Mouse (Mus musculus): Measurements from ENCODE around the gene Setd6.

Setd6 gene

DNA sequence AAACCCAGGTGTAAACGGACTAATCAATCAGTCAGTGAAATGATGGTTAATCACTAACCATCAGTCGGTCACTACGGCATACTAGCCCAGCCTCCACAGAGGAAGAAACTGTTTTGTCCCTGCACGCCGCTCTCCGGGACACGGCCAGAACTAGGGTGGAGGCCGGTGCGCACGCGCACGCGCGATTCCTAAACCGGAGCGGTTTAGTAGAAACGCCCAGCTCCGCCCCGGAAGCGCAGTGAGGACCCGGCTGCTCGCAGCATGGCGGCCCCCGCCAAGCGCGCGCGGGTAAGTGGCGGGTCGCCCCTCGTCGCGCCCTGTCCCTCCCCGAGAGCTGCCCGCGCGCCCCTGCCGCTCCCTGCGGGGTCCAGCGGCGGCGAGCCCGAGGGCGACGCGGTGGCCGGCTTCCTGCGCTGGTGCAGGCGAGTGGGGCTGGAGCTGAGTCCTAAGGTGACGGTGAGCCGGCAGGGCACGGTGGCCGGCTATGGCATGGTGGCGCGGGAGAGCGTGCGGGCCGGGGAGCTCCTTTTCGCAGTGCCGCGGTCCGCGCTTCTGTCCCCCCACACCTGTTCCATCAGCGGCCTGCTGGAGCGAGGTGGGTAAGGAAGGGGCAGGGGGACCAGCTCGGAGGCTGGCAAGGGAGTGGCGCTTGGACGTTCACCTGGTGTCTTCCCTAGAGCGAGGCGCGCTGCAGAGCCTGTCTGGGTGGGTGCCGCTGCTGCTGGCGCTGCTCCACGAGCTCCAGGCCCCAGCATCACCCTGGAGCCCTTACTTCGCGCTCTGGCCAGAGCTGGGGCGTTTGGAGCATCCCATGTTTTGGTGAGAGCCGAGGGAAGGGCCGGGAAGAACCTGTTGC is at the start of gene Setd6:
Gene Setd6, plus strand, starts transcription at position 206 of the 856 bp plus-strand sequence.
- in situ Hi-C loops (cut with MboI, MseI): no loop called here

DNA sequence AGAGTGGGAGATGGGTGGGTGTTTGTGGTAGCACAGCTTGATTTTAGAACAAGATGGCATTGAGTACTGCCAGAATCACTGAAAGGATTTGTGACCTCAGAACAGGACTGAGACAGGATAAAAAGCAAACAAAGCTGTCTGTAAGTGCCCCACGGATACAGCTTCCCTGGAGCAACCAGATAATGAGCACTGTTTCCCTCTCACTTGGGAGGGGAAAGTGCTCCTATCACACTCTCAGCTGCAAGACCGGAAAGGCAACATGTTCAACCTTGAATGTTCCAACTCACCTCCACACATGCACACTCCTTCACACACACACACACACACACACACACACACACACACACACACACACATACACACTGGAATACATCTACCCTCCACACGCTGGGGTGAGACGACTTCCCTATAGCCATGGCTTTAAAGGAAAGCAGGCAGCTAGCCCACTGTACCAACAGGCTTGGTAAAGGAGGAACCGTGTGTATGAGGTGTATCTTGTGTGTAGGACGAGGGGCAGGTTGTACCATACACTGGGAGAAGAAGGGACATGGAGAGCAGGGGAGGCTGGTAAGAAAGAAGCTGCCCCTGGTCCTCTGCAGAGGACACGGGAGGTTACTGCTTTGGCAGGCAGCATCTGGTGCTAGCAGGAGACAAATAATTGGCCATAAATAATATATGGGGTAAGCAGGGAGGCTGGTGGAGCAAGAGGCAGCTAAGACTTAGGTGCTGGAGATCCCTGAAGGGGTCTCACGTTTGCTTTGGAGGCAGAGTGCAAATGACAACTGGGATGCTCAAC is 47.3 kb upstream of the Setd6 start:
- in situ Hi-C loops (cut with MboI, MseI): no loop called here

DNA sequence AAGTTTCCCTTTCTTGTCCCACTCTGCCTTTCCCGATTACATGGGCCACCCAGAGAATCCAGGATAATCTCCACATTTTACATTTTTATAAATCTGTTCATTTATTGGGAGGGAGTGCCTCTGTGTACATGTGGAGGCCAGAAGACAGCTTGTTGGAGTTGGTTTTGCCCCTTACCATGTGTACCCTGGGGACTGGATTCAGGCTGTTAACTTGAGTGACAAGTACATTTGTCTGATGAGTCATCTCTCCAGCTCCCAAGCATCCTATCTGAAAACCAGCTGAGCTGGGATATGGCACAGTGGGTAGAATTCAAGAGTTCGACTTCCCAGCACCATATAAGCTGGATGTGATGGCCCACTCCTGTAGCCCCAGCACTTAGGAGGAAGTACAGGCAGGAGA is 45.7 kb upstream of the Setd6 start:
- in situ Hi-C loops (cut with MboI, MseI): loop anchor here in 1 of 2 experiments (10.0 kb wide), 1 partner anchor 1535 kb away; no protein-coding TSS in a partner anchor

DNA sequence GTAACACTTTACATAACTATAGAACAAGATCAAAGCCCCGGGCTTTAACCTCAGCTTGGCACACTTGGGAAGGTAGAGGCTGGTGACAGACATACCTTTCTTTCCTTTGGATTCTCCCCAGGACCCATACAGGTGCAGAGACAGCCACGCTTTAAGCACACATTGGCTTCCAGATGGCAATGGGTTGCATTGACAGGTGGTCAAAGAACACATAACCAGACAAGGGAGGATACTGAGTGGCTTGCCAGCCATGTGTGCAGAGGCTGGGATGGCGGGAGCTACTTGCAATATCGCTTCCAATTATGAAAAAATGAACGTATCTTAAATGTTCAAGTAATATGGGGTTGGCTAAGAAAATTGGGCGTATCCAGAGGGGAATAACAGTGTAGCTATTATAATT is 43.8 kb upstream of the Setd6 start:
- in situ Hi-C loops (cut with MboI, MseI): loop anchor here in 1 of 2 experiments (10.0 kb wide), 1 partner anchor 1533 kb away; no protein-coding TSS in a partner anchor

DNA sequence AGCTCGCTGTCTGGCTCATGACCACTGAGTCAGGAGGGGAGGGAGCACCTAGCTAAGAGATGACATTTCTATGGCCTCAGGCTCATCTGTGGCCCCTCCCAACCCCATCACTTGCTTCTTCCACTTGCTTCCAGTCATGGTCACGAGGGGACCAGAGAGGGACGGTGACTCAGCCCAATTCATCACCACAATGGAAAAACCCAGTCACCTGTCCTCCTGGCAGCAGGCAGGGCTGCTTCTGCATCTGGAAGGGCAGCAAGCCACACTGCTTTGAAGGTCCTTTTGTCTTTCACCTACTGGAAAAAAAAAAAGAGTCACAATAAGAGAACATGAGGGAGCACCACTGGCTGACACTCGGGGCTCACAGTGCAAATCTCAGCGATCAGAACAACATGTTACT is 42.9 kb upstream of the Setd6 start:
- in situ Hi-C loops (cut with MboI, MseI): loop anchor here in 1 of 2 experiments (10.0 kb wide), 1 partner anchor 1532 kb away; no protein-coding TSS in a partner anchor

DNA sequence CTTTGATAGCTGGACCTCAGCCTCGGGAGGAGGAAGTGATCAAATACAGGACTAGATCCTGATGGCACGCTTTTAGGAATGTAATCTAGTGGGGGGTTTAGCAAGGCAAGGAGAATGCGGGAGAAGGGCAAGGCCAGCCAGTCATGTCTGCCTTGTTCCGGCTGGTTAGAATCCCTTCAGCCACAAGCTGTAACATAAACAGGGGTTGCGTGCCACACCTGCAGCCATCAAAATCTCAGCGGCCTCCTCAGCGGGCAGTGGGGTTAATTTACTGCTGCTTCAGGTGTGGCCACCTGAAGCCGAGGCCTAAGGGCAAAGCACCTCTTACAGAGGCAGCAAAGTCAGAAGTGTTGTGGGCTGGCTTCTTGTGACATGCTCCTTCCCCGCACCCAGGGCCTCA is 39.0 kb upstream of the Setd6 start, which contains the start of gene Ndrg4:
Gene Ndrg4, plus strand, starts transcription at position 350 of the 400 bp plus-strand sequence.
- in situ Hi-C loops (cut with MboI, MseI): loop anchor here in 1 of 2 experiments (10.0 kb wide), 1 partner anchor 1528 kb away; no protein-coding TSS in a partner anchor

DNA sequence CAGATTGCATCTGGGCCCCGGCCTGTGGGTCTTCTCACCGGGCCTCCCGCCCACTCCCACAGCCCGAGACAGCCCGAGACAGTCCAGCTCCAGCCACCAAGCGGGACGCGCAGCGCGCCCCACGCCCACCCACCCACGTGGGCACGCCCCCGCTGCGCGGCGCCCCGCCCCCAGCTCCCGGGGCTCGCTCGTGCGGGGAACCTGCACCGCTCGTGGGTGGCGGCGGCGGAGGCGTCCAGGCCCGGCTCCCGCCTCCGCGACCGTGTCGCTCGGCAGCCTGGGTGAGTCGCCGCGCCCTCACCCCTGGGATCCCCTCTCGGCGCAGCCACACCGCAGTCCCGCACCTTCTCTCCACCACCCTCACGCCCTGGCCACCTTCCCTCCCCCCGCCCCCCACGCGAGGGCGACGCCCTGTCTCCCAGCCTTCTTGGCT is 38.1 kb upstream of the Setd6 start:
- in situ Hi-C loops (cut with MboI, MseI): loop anchor here in 1 of 2 experiments (10.0 kb wide), 1 partner anchor 1527 kb away; no protein-coding TSS in a partner anchor

DNA sequence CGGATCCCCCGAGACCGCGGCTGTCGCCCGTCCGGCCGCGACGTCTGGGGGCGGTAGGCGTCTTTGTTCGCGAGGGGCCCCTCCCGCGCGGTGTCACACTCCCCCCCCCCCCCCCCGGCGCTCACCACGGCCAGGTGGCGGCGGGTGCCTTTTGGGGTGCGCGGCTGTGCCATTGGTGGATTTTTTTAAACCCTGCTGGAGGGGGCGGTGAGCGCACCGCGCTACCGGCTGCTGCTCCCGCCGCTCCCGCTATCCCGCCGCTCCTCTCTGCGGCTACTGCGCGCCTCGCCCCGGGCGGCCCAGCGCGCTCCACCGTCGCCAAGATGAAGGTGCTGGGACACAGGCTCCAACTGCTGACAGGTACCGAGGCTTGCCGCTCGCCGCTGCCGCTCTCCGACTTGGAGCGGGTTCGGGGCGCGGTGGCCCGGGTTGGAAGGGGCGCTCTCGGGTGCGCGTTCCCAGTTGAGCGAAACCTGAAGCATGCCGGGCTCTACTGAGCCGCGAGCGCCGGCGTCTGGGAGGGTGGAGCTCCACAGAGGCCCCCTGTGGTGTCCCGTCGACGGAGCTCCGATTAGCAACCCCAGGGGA is 37.6 kb upstream of the Setd6 start:
- in situ Hi-C loops (cut with MboI, MseI): loop anchor here in 1 of 2 experiments (10.0 kb wide), 1 partner anchor 1527 kb away; no protein-coding TSS in a partner anchor

DNA sequence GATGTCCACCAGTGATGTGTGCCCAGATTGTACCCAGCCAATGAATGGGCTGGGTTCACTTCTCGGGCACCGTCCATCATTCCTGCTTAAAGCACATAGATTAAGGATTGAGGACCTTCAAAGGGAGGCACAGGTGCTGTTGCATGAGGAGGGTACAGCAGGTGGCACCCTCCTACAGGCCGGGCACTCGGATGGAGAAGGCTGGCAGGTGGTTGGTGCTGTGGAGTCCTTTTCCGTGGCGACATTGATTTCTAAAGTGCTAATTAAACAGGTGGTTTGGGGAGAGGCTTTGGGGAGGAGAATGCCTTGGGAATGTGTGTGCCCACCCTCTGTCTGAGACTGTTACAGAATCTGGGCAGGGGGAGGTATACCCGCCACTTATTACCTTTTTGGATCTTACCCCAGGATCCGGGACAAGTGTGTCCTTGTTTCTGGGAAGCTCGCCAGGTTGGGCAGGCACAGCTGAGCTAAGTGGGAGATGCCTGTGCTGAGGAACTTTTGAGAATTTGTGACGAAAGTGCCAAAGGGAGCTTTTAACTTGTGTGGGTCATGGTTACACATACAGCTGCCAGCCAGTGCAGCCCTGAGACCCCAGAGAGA is 27.5 kb upstream of the Setd6 start:
- in situ Hi-C loops (cut with MboI, MseI): loop anchor here in 1 of 2 experiments (10.0 kb wide), 2 partner anchors 63 to 717 kb away; no protein-coding TSS in a partner anchor

DNA sequence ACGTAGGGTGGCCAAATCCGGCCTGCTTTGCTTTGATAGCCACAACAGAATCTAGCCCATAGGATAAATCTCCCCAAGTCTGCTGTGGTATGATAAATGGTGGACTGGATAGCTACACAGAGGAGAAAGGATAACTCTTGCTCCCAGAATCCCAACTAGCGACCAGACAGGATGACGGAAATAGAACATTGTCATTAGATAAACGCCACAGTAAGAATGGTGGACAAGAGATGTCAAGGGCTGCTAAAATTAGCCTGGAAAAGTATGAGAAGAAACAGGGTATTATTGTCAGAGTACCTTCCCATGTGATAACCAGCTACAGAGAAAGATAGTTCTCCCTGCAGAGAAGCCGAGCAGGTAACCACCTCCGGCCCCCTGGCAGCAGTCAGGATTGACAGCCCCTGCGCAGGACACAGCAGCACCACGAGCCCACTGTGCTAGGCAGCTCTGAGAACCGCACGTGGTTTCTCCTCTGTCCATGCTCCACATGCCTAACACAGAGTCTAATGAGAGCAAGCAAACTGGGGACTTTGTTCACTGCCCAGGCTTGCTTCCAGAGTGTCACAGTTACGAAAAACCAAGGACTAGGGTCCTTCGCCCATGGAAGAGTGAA is 24.6 kb upstream of the Setd6 start:
- in situ Hi-C loops (cut with MboI, MseI): no loop called here

DNA sequence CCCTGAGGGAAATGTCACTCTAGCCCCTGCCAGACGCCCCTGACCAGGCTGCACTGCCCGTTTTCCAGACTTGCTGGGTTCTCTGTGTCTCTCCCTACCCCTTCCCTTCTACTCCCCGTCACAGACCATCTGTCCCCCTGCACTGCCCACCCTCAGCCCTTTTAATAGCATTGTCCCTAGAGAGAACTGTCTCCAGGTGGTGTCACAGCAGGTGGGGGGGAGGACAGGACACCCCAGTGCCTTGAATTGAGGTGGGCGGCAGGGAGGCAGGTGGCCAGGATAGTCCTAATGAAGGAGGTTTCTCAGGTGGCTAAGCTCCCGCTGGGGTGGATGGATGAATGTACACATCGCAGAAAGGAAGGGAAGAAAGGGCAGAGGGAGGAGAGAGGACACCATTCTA is 21.1 kb upstream of the Setd6 start:
- in situ Hi-C loops (cut with MboI, MseI): loop anchor here (5.0 kb wide), 1 partner anchor 92 kb away; no protein-coding TSS in a partner anchor

DNA sequence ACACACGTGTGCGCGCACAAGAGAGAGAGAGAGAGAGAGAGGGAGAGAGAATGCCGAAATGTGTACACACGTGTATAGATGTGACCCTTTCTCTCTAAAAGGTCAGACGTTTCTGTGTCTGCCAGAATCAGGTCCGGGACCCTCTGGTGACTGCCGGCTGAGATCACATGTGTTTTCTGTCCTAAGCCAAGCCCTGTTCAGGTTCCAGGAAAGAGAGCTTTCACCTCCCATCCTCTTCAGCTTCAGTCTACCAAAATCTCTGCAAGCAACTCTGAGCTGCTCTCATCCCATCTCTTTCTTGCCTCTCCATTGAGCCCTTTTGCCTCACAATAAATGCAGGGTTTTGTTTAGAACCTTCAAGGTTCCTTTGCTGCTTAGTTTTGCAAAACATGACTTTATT is 19.0 kb upstream of the Setd6 start:
- in situ Hi-C loops (cut with MboI, MseI): loop anchor here (5.0 kb wide), 1 partner anchor 94 kb away; no protein-coding TSS in a partner anchor

DNA sequence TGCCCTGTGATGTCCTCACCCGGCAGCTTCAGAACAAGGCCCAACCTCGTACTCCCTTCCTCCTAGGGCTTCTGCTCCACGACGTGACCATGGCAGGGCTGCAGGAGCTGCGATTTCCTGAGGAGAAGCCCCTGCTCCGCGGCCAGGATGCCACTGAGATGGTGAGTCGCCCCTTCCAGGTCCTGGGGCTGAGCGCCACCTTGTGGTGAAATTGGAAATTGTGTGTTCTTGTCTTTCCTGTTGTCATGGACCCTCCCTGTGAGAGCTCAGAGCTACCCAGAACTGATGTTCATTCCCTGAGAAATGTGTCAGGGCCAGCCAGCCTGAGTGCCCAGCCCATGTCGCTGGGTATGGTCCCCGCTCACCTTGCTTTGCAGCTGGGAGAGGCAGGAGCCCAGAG is 18.6 kb upstream of the Setd6 start:
- in situ Hi-C loops (cut with MboI, MseI): loop anchor here (5.0 kb wide), 1 partner anchor 95 kb away; no protein-coding TSS in a partner anchor

DNA sequence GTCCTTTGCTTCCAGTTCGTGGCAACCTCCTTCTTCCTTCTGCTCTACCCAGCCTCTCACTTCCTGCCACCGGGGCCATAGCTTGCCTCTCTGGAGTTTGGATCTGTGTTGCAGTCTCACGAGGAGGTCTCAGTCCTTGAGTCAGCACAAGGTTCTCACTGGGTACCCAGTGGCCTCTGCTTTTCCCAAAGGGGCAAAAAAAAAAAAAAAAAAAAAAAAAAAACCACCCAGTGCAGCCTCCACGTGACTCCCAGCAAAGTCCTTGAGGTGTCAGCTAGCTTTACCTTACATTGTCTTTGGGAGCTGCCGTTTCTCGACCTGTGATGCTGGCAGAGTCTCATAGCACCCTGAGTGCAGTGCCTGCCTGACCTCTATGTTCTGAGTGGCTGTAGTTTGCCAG is 17.5 kb upstream of the Setd6 start:
- in situ Hi-C loops (cut with MboI, MseI): loop anchor here (5.0 kb wide), 1 partner anchor 96 kb away; no protein-coding TSS in a partner anchor

DNA sequence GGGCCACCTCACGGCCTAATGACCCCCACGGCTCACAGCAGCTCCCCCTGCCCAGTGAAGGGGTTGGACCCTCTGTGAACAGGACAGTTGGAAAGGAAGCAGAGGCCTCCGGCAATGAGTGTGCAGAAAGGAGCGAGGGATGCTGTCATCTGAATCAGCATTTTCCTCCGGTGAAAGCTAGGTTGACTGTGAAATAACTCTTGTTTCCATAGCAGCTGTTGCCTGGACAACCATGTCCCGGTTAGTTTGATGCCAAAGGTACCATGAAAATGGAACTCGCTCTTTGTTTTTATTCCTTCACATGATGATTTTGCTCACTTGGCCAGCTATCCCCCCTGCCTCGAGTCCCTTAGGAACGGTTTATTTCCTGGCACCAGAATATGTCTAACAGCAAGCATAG is 15.4 kb upstream of the Setd6 start:
- in situ Hi-C loops (cut with MboI, MseI): loop anchor here in 1 of 2 experiments (5.0 kb wide), 1 partner anchor 368 kb away; the partner anchor contains the start of genes Usb1 and Zfp319

DNA sequence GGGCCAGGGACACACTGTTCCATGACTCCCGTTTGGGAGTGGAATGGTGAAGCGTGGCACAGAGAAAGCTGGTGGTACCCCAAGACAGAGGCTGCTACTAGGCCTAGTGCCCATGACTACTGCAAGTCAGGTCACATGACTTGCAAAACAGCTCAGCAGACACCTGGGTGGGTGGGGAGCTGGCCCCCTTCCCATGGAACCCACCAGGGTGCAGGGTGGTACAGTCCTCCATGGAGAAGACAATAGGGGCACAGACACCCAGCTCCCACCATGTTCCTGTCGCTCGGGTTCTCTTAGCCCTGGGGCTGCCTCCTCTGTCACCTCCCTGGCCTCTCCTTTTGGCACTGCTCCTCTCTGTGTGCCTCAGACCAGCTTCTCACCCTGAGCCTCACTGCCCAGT is 13.9 kb upstream of the Setd6 start:
- in situ Hi-C loops (cut with MboI, MseI): loop anchor here in 1 of 2 experiments (5.0 kb wide), 1 partner anchor 370 kb away; the partner anchor contains the start of genes Usb1 and Zfp319

DNA sequence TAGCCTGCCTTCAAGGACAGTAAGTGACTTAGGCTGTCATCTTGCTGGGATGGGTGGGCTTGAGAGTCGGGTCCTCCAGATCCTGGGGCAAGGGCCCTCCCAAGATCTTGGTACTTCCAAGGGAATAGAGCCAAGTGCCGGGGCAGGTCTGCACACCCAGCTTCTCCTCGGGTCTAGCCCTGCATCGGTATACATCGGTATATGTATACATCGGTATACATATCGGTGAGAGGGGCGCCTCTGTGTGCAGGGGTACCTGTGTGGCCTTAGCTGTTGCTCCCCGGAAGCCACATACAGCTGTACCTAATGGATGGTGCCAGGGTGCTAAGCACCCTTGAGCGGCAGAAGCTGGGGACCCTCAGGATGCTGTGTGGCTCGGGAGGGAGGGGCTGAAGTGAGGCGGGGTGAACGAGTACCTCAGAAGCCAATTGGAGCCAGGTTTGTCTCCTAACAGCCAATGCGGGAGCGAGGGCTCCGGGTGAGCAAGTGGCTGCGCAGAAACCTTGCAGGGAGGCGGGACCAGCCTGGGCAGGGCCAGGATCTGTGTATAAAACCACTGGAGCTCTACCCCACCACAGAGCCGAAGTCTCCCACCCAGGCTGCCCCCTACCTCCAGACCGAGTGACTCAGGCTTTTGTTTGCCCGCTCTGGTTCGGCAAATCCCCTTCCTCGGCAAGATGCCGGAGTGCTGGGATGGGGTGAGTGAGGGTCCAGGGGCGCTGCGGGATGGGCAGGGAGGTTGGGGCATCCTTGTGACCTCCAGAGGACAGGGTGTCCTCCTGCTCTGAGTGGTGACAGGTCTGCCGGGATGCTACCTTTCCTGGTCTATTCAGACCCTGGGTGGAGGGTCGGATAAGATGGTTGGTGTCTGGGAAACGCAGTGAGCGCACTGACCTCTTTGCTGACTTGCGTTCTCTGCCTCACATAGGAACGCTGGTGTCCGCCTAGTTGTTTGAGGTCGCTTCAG is 12.9 kb upstream of the Setd6 start:
- in situ Hi-C loops (cut with MboI, MseI): loop anchor here in 1 of 2 experiments (5.0 kb wide), 1 partner anchor 370 kb away; the partner anchor contains the start of genes Usb1 and Zfp319

DNA sequence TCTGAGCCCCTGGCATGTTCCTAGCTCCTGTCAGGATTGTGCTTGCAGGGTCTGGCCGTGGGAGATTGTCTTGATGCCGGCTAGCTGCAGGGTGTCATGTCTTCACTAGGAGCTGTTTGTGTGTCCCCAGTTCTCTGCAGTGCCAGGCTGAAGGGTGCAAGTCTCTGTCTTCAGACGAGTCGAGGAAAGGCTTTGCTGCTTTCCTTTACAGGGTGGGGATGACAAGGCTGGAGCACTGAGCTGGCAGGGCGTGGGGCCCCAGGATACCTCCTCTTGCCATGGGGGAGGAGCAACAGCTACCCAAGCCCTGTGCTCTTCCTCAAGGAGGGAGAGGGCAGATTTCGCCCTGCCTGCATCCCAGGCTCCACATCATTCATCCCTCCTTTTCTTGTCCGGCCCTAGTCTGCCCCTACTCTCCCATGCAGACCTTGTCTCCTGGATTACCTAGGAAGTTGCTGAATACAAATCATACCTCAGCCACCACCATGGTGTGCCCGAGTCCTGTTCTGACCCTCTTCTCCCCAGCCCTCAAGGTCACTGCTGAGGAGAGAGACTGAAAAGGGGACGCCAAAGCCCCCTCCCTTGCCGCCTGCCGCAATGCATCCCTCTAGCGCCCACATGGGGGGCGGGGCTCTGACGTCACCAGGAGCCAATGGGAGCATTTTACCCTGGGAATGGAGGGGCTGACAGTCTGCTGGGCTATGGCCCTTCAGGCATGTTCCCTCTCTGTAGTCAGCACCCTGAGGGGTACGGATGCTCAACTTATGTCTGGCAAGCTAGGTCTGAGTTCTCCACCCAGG is 12.0 kb upstream of the Setd6 start:
- in situ Hi-C loops (cut with MboI, MseI): loop anchor here in 1 of 2 experiments (5.0 kb wide), 1 partner anchor 371 kb away; the partner anchor contains the start of genes Usb1 and Zfp319

Measured in T-helper 17 cell (primary cell).